Mouse (Mus musculus) ES-E14 (cell line): ENCODE measurements around the gene Hectd2.

Source experiments
- HCFC1 ChIP-seq: IDR thresholded peaks from 2 replicates; pipeline ENCODE4 v1.6.1; 2012; ENCODE audit warnings: low read length, inconsistent platforms, borderline replicate concordance; ENCODE audit not compliant: insufficient read depth
- ZNF384 ChIP-seq: IDR thresholded peaks from 2 replicates; pipeline ENCODE4 v1.6.1; 2012; ENCODE audit warnings: low read depth, low read length, inconsistent platforms

GRCm38 (mm10) chr19:36554046-36554784 is at the start of gene Hectd2:
- TF ChIP-seq ZNF384 (no peak), HCFC1 (no peak)
